16 mouse cellular contexts compared by ENCODE assay signal in genomic region chr9:42083661-42084067, GRCm38 (mm10). TPM values are rescaled to one million over a fixed set of nuclear protein-coding genes. Genes with fewer than 3 reads are reported as not detected.
DNase-seq lines count a peak whose midpoint lies in the region; ATAC-seq and TF ChIP-seq lines count a peak whose summit lies in the region.
"Had no signal": no experiment of that assay in that cellular context is flagged by ENCODE, and none has a peak within 500 bp of the region (broad histone marks: within the 10 kb centered on the region; RNA-seq: fewer than 3 reads in every experiment).

No protein-coding gene starts in this region.

- no peak overlapping the region for H3K9ac ChIP-seq in heart, adult 2 months (ENCODE audit: low read depth, low read length)
- H3K9ac ChIP-seq in forebrain, postnatal 0 days, result no peak overlapping the region
- H3K9ac ChIP-seq: forebrain, embryonic 13.5 days; lung, embryonic 14.5 days; stomach, embryonic 15.5 days had no signal

- H3K4me3 ChIP-seq in heart, adult 2 months, result no peak overlapping the region
- H3K4me3 ChIP-seq in left cerebral cortex, adult 2 months, result no peak overlapping the region
- H3K4me3 ChIP-seq in forebrain, postnatal 0 days (ENCODE audit: low read depth, low read length), result no peak overlapping the region
- H3K4me3 ChIP-seq: forebrain, embryonic 13.5 days; stomach, embryonic 15.5 days had no signal

- 56% methylated on average over 4 of the region's 4 CpGs for WGBS in heart, adult 2 months
- 81% methylated on average over 4 of the region's 4 CpGs for WGBS in forebrain, postnatal 0 days

- no peaks in the 10 kb centered on the region for H3K79me2 ChIP-seq in heart, adult 2 months (replicated peaks; ENCODE audit: control insufficient read depth, insufficient read depth, low read length)

- TF ChIP-seq CTCF in heart, adult 2 months (IDR thresholded peaks at IDR 0.05), result no peak
- TF ChIP-seq CTCF in left cerebral cortex, adult 2 months (IDR thresholded peaks at IDR 0.05), result no peak
- no peak for TF ChIP-seq CTCF in forebrain, postnatal 0 days (IDR thresholded peaks at IDR 0.05; ENCODE audit: low read depth)

- no peaks in the 10 kb centered on the region for H3K4me1 ChIP-seq in heart, adult 2 months (ENCODE audit: control insufficient read depth, insufficient read depth, low read length)
- no peaks in the 10 kb centered on the region for H3K4me1 ChIP-seq in forebrain, postnatal 0 days (ENCODE audit: insufficient read depth)
- H3K4me1 ChIP-seq: forebrain, embryonic 13.5 days; stomach, embryonic 15.5 days had no signal

- peak; percentile 50 for DNase-seq in heart, adult 11 months
- DNase-seq in heart, adult 2 months, result no peak
- peak; percentile 89 to 93 for DNase-seq in frontal cortex, adult 2 months (ENCODE audit: extremely low spot score in 1 of 2, low spot score in 1 of 2)
- peak; percentile 69 to 72 for DNase-seq in left cerebral cortex, adult 2 months (ENCODE audit: extremely low spot score in 1 of 2, low spot score in 2 of 2)
- DNase-seq in right cerebral cortex, postnatal 14 days, result peak; percentile 60
- DNase-seq in forebrain, postnatal 0 days, result no peak
- DNase-seq in testis, postnatal 10 days (ENCODE audit: low spot score), result no peak
- no peak for DNase-seq in kidney, adult 8-10 months
- DNase-seq: adrenal gland, adult 2 months; heart, adult 18-20 months; heart, postnatal 4 days; lung, embryonic 14.5 days; midbrain, embryonic 14.5 days had no signal

- TF ChIP-seq POLR2A in heart, adult 2 months (IDR thresholded peaks at IDR 0.05; ENCODE audit: insufficient read depth, low read depth, low read length), result no peak

- H3K27ac ChIP-seq in heart, adult 2 months, result no peak overlapping the region
- peak overlapping the region; percentile 79 for H3K27ac ChIP-seq in left cerebral cortex, adult 2 months
- H3K27ac ChIP-seq in forebrain, postnatal 0 days (ENCODE audit: low read depth, low read length), result no peak overlapping the region
- H3K27ac ChIP-seq: forebrain, embryonic 13.5 days; stomach, embryonic 15.5 days had no signal

- no peak for ATAC-seq in forebrain, postnatal 0 days
- ATAC-seq: forebrain, embryonic 13.5 days; intestine, embryonic 16.5 days had no signal

- no peaks in the 10 kb centered on the region for H3K27me3 ChIP-seq in heart, adult 2 months (ENCODE audit: control insufficient read depth, insufficient read depth, low read length)
- H3K27me3 ChIP-seq in forebrain, postnatal 0 days (ENCODE audit: insufficient read depth, low read length), result no peaks in the 10 kb centered on the region
- H3K27me3 ChIP-seq: forebrain, embryonic 13.5 days; stomach, embryonic 15.5 days had no signal

- no peaks in the 10 kb centered on the region for H3K36me3 ChIP-seq in heart, adult 2 months (ENCODE audit: control insufficient read depth, insufficient read depth, low read length)
- H3K36me3 ChIP-seq in forebrain, postnatal 0 days (ENCODE audit: insufficient read depth), result no peaks in the 10 kb centered on the region; the same call in 1 of the 2 replicates
- H3K36me3 ChIP-seq: stomach, embryonic 15.5 days had no signal

- intact Hi-C loops in heart, adult 2 months (cut with DNase I), result no loop called here
- intact Hi-C loops in left cerebral cortex, adult 2 months (cut with DNase I), result loop anchor here (1.0 to 5.0 kb wide), 4 partner anchors 28 to 124 kb away; no protein-coding TSS in a partner anchor

- H3K4me2 ChIP-seq in forebrain, postnatal 0 days (ENCODE audit: low read depth), result no peak overlapping the region
- H3K4me2 ChIP-seq: forebrain, embryonic 13.5 days; lung, embryonic 14.5 days; stomach, embryonic 15.5 days had no signal

- no peak for TF ChIP-seq EP300 in heart, adult 2 months (IDR thresholded peaks at IDR 0.05; ENCODE audit: insufficient read depth, low read depth, low read length)

- no peaks in the 10 kb centered on the region for H3K9me3 ChIP-seq in forebrain, postnatal 0 days (ENCODE audit: low read length)
- H3K9me3 ChIP-seq: forebrain, embryonic 13.5 days; stomach, embryonic 15.5 days had no signal

RNA-seq across cellular contexts. Expression of gene Sorl1, which starts 40.4 kb away (rescaled TPM):
- 10 to 100 TPM; 14.1 to 16.0 TPM for total RNA-seq in heart, adult 2 months (2021)
- 12.3 and 13.4 TPM in 2 replicates for polyA plus RNA-seq in heart, adult 2 months (2012; rRNA removed)
- 56.3 and 63.5 TPM in 2 replicates for polyA plus RNA-seq in frontal cortex, adult 2 months (2012; rRNA removed)
- 100 to 1,000 TPM; 238 to 239 TPM for total RNA-seq in left cerebral cortex, adult 2 months (2021)
- total RNA-seq in forebrain, postnatal 0 days (2014; rRNA removed), result 15.2 and 17.9 TPM in 2 replicates
- polyA plus RNA-seq in forebrain, postnatal 0 days (2015; fragmentation: Nextera tagmentation; extraction: Ambion mirVana), result 5.6 and 6.4 TPM in 2 replicates

Comparison
In these comparisons a context has a peak if more than half of its experiments do, and no peak if none do; other contexts are left out.
1. DNase-seq: peak in heart, adult 11 months (single experiment), frontal cortex, adult 2 months (2 of 2), left cerebral cortex, adult 2 months (2 of 2) and right cerebral cortex, postnatal 14 days (single experiment); none in heart, adult 2 months (0 of 2), forebrain, postnatal 0 days (single experiment), testis, postnatal 10 days (single experiment) and kidney, adult 8-10 months (0 of 2).
2. RNA of gene Sorl1, which starts 40.4 kb away (total RNA-seq): 238 to 239 TPM in left cerebral cortex, adult 2 months; 15.2 to 17.9 TPM in forebrain, postnatal 0 days and 14.1 to 16.0 TPM in heart, adult 2 months; every median in the first group is over 10 times any median in the second.